Mouse (Mus musculus): ENCODE measurements around the gene Alkbh1.
A peak's percentile ranks its signal among the peaks of the same experiment; 100 is the strongest.
"Not testable (repeated sequence)": the region's sequence is repeated elsewhere in the genome, so short reads cannot be mapped to it uniquely, and the experiment has no call there.

The Alkbh1 gene

GRCm38 (mm10) chr12:87443700-87444122 is at the start of gene Alkbh1, which contains the start of gene Slirp:
Alkbh1 (minus strand) TSS chr12:87444017.
Slirp (plus strand) TSS chr12:87443896.
- DNase-seq (ENCODE audit: low spot score), result peak; percentile 90

GRCm38 (mm10) chr12:87488683-87489082 is 44.9 kb upstream of the Alkbh1 start:
- DNase-seq (ENCODE audit: low spot score), result not testable (repeated sequence)

GRCm38 (mm10) chr12:87482482-87482881 is 38.7 kb upstream of the Alkbh1 start:
- DNase-seq (ENCODE audit: low spot score), result not testable (repeated sequence)

GRCm38 (mm10) chr12:87474756-87475155 is 30.9 kb upstream of the Alkbh1 start:
- DNase-seq (ENCODE audit: low spot score), result no peak

GRCm38 (mm10) chr12:87471964-87472786 is 28.4 kb upstream of the Alkbh1 start, which contains the start of gene Snw1:
Snw1 (minus strand) TSS chr12:87472274.
- peak; percentile 93 for DNase-seq (ENCODE audit: low spot score)

GRCm38 (mm10) chr12:87471421-87471963 is 27.7 kb upstream of the Alkbh1 start:
- no peak for DNase-seq (ENCODE audit: low spot score)

- no peak for DNase-seq (ENCODE audit: low spot score)
These were observed 26.7 kb upstream of the Alkbh1 start for GRCm38 (mm10) chr12:87470263-87471136.

- no peak for DNase-seq (ENCODE audit: low spot score)
These were observed 21.0 kb upstream of the Alkbh1 start for GRCm38 (mm10) chr12:87464678-87465297.

GRCm38 (mm10) chr12:87449456-87449855 is 5.6 kb upstream of the Alkbh1 start:
- DNase-seq (ENCODE audit: low spot score), result no peak

- no peak for DNase-seq (ENCODE audit: low spot score)
These were observed 394 bp upstream of the Alkbh1 start for GRCm38 (mm10) chr12:87444211-87444610.

GRCm38 (mm10) chr12:87443115-87443699 is 610 bp downstream of the Alkbh1 start:
- DNase-seq (ENCODE audit: low spot score), result no peak

GRCm38 (mm10) chr12:87442177-87443114 is 1.4 kb downstream of the Alkbh1 start:
- peak; percentile 49 for DNase-seq (ENCODE audit: low spot score)

GRCm38 (mm10) chr12:87428885-87429284 is 14.9 kb downstream of the Alkbh1 start:
- DNase-seq (ENCODE audit: low spot score), result no peak

GRCm38 (mm10) chr12:87428295-87428694 is 15.5 kb downstream of the Alkbh1 start:
- no peak for DNase-seq (ENCODE audit: low spot score)

- no peak for DNase-seq (ENCODE audit: low spot score)
These were observed 17.3 kb downstream of the Alkbh1 start for GRCm38 (mm10) chr12:87426354-87427031.

GRCm38 (mm10) chr12:87424516-87424915 is 19.3 kb downstream of the Alkbh1 start:
- DNase-seq (ENCODE audit: low spot score), result no peak

GRCm38 (mm10) chr12:87423700-87424099 is 20.1 kb downstream of the Alkbh1 start:
- DNase-seq (ENCODE audit: low spot score), result no peak

- DNase-seq (ENCODE audit: low spot score), result no peak
These were observed 21.9 kb downstream of the Alkbh1 start for GRCm38 (mm10) chr12:87421708-87422507.

- DNase-seq (ENCODE audit: low spot score), result no peak
These were observed 23.8 kb downstream of the Alkbh1 start for GRCm38 (mm10) chr12:87419974-87420485.
